Mouse (Mus musculus) adrenal gland (tissue): ENCODE results near the gene Ncoa7.

ENCODE experiments used
- intact Hi-C: fragments of 180-260 bp; cut with DNase I; formaldehyde crosslinking; loops from one replicate; pipeline ENCODE4 v1.15.1; 2025

The Ncoa7 gene

GRCm38 (mm10) chr10:30608109-30608508, 195.0 kb downstream of the Ncoa7 start:
- intact Hi-C loops: no loop called here

GRCm38 (mm10) chr10:30600542-30600966, 202.6 kb downstream of the Ncoa7 start, which contains the start of gene Trmt11:
Gene Trmt11 (minus strand): TSS chr10:30600749.
- intact Hi-C loops: no loop called here

DNA sequence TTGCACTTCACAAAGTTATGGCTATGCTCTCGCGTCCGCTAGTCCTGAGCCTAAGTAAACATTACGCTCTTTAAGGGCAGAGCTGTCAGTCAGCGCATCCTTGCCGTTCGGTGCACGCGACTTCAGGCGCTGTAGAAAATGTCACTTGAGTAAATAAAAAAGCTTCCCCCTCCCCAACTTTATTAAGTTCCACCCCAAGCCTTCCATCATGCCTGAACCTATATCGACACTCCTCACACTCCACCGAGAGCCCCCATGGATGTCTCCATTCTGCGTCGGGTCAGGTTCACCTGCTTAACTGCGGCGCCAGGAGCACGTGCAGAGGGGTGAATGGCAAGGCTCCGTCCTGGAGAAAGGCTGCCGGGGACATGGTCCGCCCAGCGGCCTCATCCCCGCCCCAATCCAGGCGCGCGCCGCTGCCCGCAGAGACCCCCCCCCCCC, 203.0 kb downstream of the Ncoa7 start:
- intact Hi-C loops: no loop called here

- intact Hi-C loops: no loop called here
These were observed 216.1 kb downstream of the Ncoa7 start for GRCm38 (mm10) chr10:30587037-30587436.

DNA sequence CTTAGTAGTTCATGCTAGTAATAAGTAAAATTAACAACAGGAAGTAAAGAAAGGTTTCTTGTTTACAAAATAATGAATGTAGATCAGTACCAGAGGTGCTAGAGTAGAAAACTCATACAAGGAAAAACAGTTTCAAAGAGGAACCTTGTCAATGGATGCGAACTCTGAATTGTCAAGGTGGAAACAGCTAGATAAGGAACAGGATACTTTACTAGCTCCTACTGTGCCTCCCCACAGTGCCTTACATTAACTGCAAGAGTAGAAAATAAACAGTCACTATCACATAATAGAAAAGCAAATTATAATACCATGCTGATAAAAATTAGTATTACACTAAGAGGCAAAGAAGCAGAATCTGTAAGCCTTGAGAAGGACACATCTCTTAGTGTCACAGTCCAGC, 217.4 kb downstream of the Ncoa7 start:
- intact Hi-C loops: no loop called here
